Mouse (Mus musculus) thymus, adult 18-20 months (tissue): ENCODE measurements around the gene Zfp385b.

Experiments used
- DNase-seq, 2 experiments: peaks; one replicate each; pipeline ENCODE4 v3.0.0; 2022; ENCODE audit warnings: mixed read lengths in 2 of 2

Gene Zfp385b

GRCm38 (mm10) chr2:77514476-77514875 is 305.0 kb downstream of the Zfp385b start:
- DNase-seq, result no peak

- DNase-seq, result no peak
Measured at GRCm38 (mm10) chr2:77508731-77509130, 310.7 kb downstream of the Zfp385b start.

GRCm38 (mm10) chr2:77506308-77506707 is 313.1 kb downstream of the Zfp385b start:
- DNase-seq, result no peak

GRCm38 (mm10) chr2:77505614-77506013 is 313.8 kb downstream of the Zfp385b start:
- no peak for DNase-seq

- no peak for DNase-seq
Measured at GRCm38 (mm10) chr2:77503674-77504351, 315.6 kb downstream of the Zfp385b start.

GRCm38 (mm10) chr2:77503217-77503616 is 316.2 kb downstream of the Zfp385b start:
- DNase-seq, result no peak

GRCm38 (mm10) chr2:77502458-77502857 is 317.0 kb downstream of the Zfp385b start:
- no peak for DNase-seq

- DNase-seq, result no peak
Measured at GRCm38 (mm10) chr2:77500480-77500879, 319.0 kb downstream of the Zfp385b start.

GRCm38 (mm10) chr2:77498379-77498778 is 321.1 kb downstream of the Zfp385b start:
- no peak for DNase-seq

- DNase-seq, result no peak
Measured at GRCm38 (mm10) chr2:77497942-77498341, 321.5 kb downstream of the Zfp385b start.

- DNase-seq, result no peak
Measured at GRCm38 (mm10) chr2:77496071-77496470, 323.4 kb downstream of the Zfp385b start.

GRCm38 (mm10) chr2:77495344-77495743 is 324.1 kb downstream of the Zfp385b start:
- no peak for DNase-seq

GRCm38 (mm10) chr2:77493695-77494094 is 325.7 kb downstream of the Zfp385b start:
- no peak for DNase-seq

GRCm38 (mm10) chr2:77487151-77487550 is 332.3 kb downstream of the Zfp385b start:
- no peak for DNase-seq

- no peak for DNase-seq
Measured at GRCm38 (mm10) chr2:77481274-77481673, 338.2 kb downstream of the Zfp385b start.

GRCm38 (mm10) chr2:77477536-77477935 is 341.9 kb downstream of the Zfp385b start:
- DNase-seq, result no peak

- no peak for DNase-seq
Measured at GRCm38 (mm10) chr2:77476444-77476843, 343.0 kb downstream of the Zfp385b start.

GRCm38 (mm10) chr2:77472254-77472837 is 347.1 kb downstream of the Zfp385b start:
- DNase-seq, result no peak

GRCm38 (mm10) chr2:77470716-77471115 is 348.7 kb downstream of the Zfp385b start:
- DNase-seq, result no peak

GRCm38 (mm10) chr2:77461413-77461812 is 358.0 kb downstream of the Zfp385b start:
- DNase-seq, result no peak

- DNase-seq, result no peak
Measured at GRCm38 (mm10) chr2:77460011-77460410, 359.4 kb downstream of the Zfp385b start.

GRCm38 (mm10) chr2:77458431-77458830 is 361.0 kb downstream of the Zfp385b start:
- no peak for DNase-seq

GRCm38 (mm10) chr2:77457120-77457519 is 362.3 kb downstream of the Zfp385b start:
- no peak for DNase-seq

- no peak for DNase-seq
Measured at GRCm38 (mm10) chr2:77456602-77457001, 362.8 kb downstream of the Zfp385b start.
